Mouse (Mus musculus) 3T3-L1 (cell line): Measurements from ENCODE around the gene Ascl3.

Experiments
- DNase-seq: peaks from one replicate; pipeline ENCODE4 v3.0.0-alpha.2; 2015; ENCODE audit warnings: low read depth, low spot score

Ascl3 gene

GRCm38 (mm10) chr7:109731626-109732025 is at the start of gene Ascl3:
Ascl3 (minus strand) TSS chr7:109731726.
- no peak for DNase-seq

DNA sequence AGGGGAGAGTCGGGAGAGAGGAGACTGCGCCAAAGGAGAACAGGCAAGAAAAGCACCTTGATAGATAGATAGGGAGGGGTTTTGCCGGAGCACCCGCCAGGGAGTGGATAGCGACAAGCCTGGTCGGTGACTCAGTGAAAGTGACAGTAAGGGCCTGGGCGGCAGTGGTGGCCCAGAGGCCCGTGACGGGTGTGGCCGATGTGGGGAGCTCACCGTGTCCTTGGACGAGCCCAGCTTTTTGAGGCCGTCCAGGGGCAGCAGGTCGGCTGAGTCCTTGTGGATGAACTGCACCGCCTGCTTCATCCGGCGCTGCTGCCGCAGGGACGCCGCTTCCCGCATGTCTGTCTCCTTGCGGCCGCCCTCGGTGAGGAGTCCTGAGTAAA is 49.6 kb upstream of the Ascl3 start:
- no peak for DNase-seq

DNA sequence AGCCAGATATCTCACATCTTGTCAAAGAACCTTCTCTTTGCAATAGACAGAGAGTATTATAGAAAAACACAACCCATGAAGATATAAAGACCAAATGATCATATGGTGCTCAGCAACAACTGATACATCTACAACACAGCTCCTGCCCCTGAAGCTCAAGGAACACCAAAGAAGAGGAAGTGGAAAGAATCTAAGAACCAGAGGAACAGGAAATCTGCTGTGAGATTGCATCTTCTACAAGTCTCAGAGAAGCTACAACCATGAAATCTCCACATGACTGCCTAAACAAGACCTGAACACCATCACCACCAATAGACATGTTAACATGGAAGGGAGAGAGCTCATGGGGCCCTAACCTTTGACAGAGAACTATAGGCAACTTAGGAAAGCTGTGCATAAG is 40.7 kb upstream of the Ascl3 start:
- DNase-seq = no peak

DNA sequence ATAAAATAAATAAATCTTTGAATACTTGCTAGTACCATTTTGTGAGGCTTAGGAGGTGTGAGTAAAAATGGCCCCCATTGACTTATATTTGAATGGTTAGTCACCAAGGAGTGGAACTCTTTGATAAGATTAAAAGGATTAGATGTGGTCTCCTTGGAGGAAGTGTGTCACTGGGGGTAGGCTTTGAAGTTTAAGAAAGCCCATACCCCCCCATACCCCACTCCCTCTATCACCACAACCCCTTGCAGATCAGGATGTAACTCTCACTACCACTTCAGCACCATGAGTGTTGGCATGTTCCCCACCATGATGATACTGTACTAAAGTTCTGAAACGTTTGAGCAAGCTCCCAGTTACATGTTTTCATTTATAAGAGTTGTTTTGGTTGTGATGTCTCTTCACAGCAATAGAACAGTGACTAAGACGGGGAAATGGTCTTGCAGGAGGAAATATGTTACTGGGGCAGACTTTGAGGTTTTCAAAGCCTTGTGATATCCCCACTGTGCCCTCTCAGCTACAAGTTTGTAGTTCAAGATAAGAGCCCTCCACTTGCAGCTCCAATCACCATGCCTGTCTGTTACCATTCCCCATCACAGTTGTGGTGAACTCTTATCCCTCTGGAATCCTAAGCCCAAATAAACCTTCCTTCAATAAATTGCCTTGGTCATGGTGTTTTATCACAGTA is 37.3 kb upstream of the Ascl3 start:
- no peak for DNase-seq

GRCm38 (mm10) chr7:109767575-109768350 is 36.2 kb upstream of the Ascl3 start:
- no peak for DNase-seq

- DNase-seq = no peak
Observed at GRCm38 (mm10) chr7:109764009-109764408, 32.5 kb upstream of the Ascl3 start.

DNA sequence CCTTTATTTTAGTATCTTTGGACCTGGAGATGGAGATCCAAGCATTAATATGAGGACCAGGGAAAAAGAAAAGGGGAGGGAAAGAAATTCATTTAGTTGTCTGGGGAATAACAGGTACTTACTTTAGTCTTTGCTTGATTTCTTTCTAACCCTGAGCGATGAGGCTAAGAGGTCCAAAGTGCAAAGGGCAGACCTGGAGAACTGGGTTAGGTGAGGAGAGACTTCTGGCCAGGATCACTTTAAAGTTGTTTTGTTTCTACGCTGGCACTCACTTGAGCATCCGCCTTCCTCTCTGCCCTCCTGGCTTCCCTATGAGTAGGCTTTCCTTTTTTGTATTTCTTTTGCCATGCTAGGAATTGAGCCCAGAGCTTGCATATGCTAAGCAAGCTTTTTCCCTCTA is 24.8 kb upstream of the Ascl3 start:
- DNase-seq = no peak

DNA sequence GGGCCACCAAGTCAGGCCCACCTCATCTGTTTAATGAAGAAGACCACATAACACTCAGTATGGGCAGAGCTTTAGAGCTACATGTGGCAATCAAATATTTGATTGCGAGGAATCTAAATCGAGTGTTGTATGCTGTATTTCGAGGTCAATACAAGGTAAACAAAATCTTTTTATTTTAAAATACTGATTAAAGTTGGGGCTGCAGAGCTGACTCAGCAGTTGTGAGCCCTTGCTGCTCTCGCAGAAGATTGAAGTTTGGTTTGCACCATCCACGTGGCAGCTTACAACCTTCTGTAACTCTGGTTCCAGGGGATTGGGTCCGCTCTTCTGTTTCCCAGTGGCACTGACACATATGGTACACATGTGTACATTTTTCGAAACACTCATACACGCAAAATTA is 22.5 kb upstream of the Ascl3 start:
- no peak for DNase-seq

DNA sequence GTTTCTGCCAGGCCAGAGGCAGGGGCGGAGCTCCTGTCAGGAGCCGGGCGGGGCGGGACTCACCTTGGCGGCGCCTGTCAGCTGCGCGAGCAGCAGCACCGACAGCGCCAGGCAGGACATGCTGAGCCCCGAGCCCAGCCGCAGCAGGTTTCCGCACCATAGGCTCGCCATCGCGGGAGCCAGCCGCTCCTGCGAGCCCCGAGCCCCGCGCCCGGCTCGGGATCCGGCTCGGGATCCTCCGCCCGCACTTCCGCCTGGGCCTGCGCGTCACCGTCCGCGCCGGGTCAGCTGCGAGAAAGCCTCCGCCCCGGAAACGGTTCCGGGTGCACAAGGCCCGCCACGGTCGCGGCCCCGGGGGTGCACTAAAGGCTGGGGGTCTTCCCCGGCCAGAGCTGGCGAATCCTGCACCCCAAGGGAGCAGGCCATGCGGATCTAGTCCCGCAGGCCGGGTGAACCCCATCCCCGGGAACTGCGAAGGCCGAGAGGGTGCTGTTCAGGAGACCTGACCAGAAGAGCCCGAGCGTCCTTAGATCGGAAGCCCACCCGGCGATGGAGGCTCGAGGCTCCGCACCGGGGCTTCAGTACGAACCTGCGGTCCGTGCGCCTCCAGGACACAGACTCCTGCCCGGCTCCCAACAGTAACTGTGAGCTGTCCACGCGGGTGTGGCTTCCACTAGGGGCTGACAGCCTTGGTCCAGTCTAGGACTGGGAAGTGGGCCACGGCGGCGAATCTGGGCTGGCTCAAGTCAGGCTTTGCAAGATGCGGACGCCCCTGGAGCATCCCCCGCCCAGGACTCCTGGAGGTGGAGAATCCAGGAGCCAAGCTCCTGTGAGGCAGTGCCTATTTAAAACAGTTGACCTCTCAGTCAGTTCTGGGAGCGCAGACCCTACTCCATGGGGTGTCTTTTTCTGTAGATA is 20.7 kb upstream of the Ascl3 start, which contains the start of gene Tmem9b:
Gene Tmem9b, minus strand, starts transcription at position 868 of the 918 bp plus-strand sequence.
- DNase-seq = peak; percentile 60

DNA sequence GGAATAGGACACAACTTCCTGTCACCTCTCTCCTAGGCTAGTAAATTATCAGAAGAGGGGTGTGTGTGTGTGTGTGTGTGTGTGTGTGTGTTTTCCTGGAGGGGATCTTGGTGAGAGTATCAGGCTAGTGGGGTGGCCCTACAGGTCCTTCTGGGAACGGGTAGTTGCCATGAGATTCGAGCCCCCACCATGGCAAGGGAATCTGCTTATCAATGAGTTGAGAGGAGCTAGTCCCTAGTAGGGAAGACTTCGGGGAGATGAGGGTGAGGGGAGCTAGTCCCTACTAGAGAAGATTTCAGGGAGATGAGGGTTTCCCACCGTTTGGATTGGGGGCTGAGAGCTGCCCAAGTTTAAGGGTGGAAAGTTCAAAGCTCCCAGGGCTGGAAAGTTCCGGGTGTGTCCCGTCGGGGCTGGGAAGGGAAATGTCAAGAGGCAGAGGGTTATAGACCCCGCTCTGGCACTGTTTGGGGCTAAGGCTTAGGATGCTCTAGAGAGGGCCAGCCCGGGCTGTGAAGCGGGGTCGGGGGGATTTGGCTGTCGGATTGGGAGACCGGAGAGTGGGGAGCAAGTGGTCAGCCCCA is 20.0 kb upstream of the Ascl3 start:
- DNase-seq = no peak

- no peak for DNase-seq
Observed at GRCm38 (mm10) chr7:109747747-109748146, 16.2 kb upstream of the Ascl3 start.

DNA sequence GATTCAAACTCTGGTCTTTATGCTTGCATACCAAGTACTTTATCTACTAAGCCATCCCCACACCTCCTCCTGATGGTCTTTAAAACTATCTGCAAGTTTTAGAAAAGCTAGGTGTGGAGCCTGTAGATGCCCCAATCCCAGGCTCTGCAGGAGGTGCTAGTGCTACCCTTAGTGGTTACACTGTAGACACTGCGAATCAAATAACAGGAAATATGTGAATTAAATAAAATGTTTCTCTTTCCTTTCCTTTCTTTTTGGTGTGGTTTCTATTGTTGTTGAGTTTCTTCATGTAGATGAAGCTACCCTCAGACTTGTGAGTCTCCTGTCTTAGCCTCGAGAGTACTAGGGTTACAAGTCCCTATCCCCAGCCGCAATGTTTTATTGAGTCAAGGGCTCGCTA is 10.2 kb upstream of the Ascl3 start:
- no peak for DNase-seq

- DNase-seq = no peak
Observed at GRCm38 (mm10) chr7:109741060-109741459, 9.5 kb upstream of the Ascl3 start.

GRCm38 (mm10) chr7:109739822-109740370 is 8.4 kb upstream of the Ascl3 start:
- no peak for DNase-seq

- DNase-seq = no peak
Observed at GRCm38 (mm10) chr7:109734806-109735205, 3.3 kb upstream of the Ascl3 start.

GRCm38 (mm10) chr7:109723697-109724096 is 7.8 kb downstream of the Ascl3 start, which contains the start of gene BC051019:
BC051019 (minus strand) TSS chr7:109723850.
- no peak for DNase-seq

- no peak for DNase-seq
Observed at GRCm38 (mm10) chr7:109723114-109723513, 8.4 kb downstream of the Ascl3 start.

- DNase-seq = peak; percentile 47
Observed at GRCm38 (mm10) chr7:109722618-109723017, 8.9 kb downstream of the Ascl3 start.

DNA sequence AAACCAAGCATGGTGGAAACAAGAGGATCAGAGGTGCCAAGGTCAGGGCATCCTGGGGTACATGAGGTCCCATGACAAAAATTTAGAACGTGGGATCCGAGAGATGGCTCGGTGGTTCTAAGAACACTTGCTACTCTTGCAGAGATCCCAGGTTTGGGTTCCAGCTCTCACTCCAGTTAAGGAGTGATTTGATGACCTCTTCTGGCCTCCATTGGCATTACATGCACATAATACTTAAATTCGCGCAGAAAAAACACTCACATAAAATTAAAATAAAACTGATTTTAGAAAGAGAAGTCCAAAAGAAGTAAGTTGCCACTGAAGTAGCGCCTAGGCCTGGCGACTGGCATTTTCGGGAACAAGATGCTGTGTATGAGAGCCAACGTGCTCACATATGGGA is 12.2 kb downstream of the Ascl3 start:
- DNase-seq = peak; percentile 76

- DNase-seq = no peak
Observed at GRCm38 (mm10) chr7:109713434-109713982, 18.0 kb downstream of the Ascl3 start.

DNA sequence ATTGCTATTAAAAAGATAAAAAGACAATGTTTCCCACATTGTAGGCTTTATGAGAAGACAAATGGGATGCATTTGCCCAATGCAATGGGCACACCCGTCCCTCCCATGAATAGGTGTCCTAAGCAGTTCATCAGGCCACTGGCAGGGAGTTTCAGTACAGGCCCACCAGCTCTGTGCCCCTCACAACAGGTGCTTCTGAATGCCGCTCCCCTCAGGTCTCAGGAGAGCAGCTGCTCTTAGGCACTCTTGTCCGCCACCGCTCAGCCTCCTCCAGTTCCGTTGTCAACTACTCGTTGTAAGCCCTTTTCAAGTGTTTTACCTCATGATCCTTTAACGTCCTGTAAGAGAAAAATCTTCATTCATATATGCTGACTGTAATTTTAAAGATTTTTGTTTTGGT is 19.3 kb downstream of the Ascl3 start:
- DNase-seq = no peak
